ENCODE assay signal across 9 mouse cellular contexts in genomic region chr1:80091350-80091749, GRCm38 (mm10).
DNase-seq lines count a peak whose midpoint lies in the region; ATAC-seq lines count a peak whose summit lies in the region.
"Had no signal": no experiment of that assay in that cellular context is flagged by ENCODE, and none has a peak within 500 bp of the region (broad histone marks: within the 10 kb centered on the region; RNA-seq: fewer than 3 reads in every experiment).

No protein-coding gene starts in this region.

- 51% methylated on average over 8 of the region's 8 CpGs for whole genome bisulfite sequencing in intestine, embryonic 15.5 days
- 59% methylated on average over 8 of the region's 8 CpGs for WGBS in intestine, embryonic 16.5 days

- no peaks in the 10 kb centered on the region for H3K9me3 ChIP-seq in intestine, embryonic 15.5 days
- H3K9me3 ChIP-seq in intestine, embryonic 16.5 days (ENCODE audit: control insufficient read depth, low read length), result no peaks in the 10 kb centered on the region

- no peaks in the 10 kb centered on the region for H3K27me3 ChIP-seq in intestine, embryonic 15.5 days (replicated peaks)
- no peaks in the 10 kb centered on the region for H3K27me3 ChIP-seq in intestine, embryonic 16.5 days (replicated peaks; ENCODE audit: control insufficient read depth, insufficient read depth, low read length)

- no peak overlapping the region for H3K27ac ChIP-seq in intestine, embryonic 15.5 days
- H3K27ac ChIP-seq in intestine, embryonic 16.5 days (ENCODE audit: low read length), result no peak overlapping the region

- intact Hi-C loops in heart, postnatal 25 days (cut with DNase I), result no loop called here

- H3K4me2 ChIP-seq in intestine, embryonic 15.5 days (replicated peaks), result no peak overlapping the region
- H3K4me2 ChIP-seq in intestine, embryonic 16.5 days (ENCODE audit: low read depth, low read length), result no peak overlapping the region

- no peaks in the 10 kb centered on the region for H3K36me3 ChIP-seq in intestine, embryonic 15.5 days
- no peaks in the 10 kb centered on the region for H3K36me3 ChIP-seq in intestine, embryonic 16.5 days (ENCODE audit: control insufficient read depth, insufficient read depth, low read length)

- no peaks in the 10 kb centered on the region; the same call in 1 of the 2 replicates for H3K4me1 ChIP-seq in intestine, embryonic 15.5 days (replicated peaks)
- no peaks in the 10 kb centered on the region for H3K4me1 ChIP-seq in intestine, embryonic 16.5 days (ENCODE audit: control insufficient read depth, insufficient read depth, low read length)

- peak; percentile 14 for DNase-seq in right cerebral cortex, adult 18-20 months
- no peak for DNase-seq in right cerebral cortex, postnatal 4 days
- peak; percentile 8 for DNase-seq in heart, postnatal 25 days (ENCODE audit: low spot score)
- DNase-seq in telencephalon, adult 2 months (ENCODE audit: low read depth, low spot score), result peak; percentile 8
- no peak for DNase-seq in layer of hippocampus, adult 8-10 months (ENCODE audit: low spot score in 2 of 2)
- DNase-seq: adrenal gland, postnatal 10 days; cerebellum, postnatal 25 days had no signal

- H3K4me3 ChIP-seq in intestine, embryonic 15.5 days (replicated peaks), result no peak overlapping the region
- H3K4me3 ChIP-seq in intestine, embryonic 16.5 days (ENCODE audit: low read length), result no peak overlapping the region

- no peak overlapping the region for H3K9ac ChIP-seq in intestine, embryonic 15.5 days
- no peak overlapping the region for H3K9ac ChIP-seq in intestine, embryonic 16.5 days (ENCODE audit: low read depth, low read length)

- 0 out of 2 replicates have a peak, but pooled peaks have one; percentile 39 for ATAC-seq in intestine, embryonic 15.5 days
- ATAC-seq in intestine, embryonic 16.5 days, result no peak

Comparison
In these comparisons a context has a peak if more than half of its experiments do, and no peak if none do; other contexts are left out.
1. DNase-seq: peak in right cerebral cortex, adult 18-20 months (single experiment), heart, postnatal 25 days (single experiment) and telencephalon, adult 2 months (single experiment); none in right cerebral cortex, postnatal 4 days (single experiment) and layer of hippocampus, adult 8-10 months (0 of 2).